Mouse (Mus musculus) gonadal fat pad, adult 2 months (tissue): ENCODE data around the gene Smurf1. TPM values are rescaled to one million over a fixed set of nuclear protein-coding genes. Genes with fewer than 3 reads are reported as not detected.

Source experiments
- DNase-seq: peaks from one replicate; pipeline ENCODE4 v3.0.0-alpha.2; 2012; ENCODE audit warnings: low read depth
- polyA plus RNA-seq: library from polyadenylated mRNA; depleted of rRNA; stranded (reverse); fragments of >200 nt; gene quantifications from 2 replicates; pipeline ENCODE4 v1.2.3, GENCODE M21; 2012

Gene Smurf1
- polyA plus RNA-seq, 1 experiment: 29.8 TPM

DNA sequence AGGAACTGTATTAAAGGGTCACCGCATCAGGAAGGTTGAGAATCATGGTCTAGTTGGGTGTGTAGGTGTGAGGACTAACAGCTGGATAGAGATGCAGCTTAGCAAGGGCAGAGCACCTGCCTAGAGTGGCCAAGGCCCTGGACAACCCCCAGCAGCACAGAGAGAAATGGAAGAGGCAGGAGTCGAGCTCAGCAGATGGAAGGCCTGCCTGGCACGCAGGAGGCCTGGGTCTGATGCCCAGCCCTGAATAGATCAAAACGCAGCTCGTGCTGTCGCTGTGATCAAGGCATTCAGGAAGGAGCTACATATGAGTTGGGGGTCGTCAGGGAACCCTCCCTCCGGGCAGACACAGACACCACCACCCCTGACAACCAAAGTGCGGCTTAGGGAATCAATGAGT is 7.4 kb downstream of the Smurf1 start:
- DNase-seq: no peak

DNA sequence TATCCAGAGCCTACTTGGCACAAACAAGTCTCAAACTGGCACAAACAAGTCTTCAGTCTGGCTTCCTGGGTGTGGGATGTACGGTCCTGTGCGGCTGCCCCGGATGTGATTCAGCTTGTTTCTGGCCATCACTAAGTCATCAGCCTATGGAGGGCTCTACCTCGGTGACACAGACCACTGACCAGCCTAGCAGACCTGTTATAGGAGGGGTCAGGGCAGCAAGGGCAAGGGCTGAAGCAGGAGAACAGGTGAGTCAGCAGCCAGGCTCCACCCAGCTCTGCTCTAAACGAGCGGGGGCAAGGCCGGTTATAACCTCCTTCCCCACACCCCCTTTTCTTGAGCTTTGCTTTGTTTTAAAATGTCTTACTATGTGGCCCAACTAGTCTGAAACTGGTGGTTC is 11.2 kb downstream of the Smurf1 start:
- DNase-seq: no peak

DNA sequence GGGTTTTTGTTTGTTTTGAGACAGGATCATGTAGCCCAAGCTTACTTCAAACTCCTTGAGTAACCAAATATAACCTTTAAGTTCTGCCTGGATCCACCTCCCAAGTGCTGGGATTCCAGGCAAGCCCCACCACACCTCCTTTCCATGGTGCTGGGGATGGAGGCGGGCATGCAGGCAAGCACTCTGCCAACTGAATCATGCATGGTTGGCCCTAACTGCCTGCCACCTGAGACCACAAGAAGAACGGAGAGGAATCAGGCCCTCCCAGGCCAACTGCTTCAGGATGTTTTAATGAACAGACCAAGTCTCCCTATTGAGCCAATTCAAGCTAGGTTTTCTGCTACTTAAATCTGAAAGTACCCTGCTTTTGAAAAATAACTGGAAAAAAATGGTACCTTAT is 13.1 kb downstream of the Smurf1 start:
- no peak for DNase-seq

- DNase-seq: no peak
Observed at GRCm38 (mm10) chr5:144950428-144951051, 15.1 kb downstream of the Smurf1 start.

DNA sequence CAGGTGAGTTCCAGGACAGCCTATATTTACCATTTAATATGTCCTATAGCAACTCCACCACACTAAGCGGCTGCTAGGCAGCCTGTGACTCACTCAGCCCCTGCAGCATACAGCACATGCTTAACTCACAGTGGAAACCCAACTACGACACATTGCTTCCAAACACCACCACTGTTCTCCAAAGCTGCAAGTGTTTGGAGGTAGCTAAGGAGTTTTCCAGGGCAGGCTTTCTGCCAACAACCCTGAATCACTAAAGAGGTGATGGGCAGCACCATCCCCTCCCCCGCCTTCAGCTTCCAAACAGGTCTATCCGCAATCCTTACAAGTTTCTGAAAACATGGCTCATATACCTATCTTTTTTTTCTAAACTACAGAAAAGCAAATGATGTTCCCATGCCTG is 15.8 kb downstream of the Smurf1 start:
- DNase-seq: no peak

- DNase-seq: no peak
Observed at GRCm38 (mm10) chr5:144948422-144948821, 17.2 kb downstream of the Smurf1 start.

DNA sequence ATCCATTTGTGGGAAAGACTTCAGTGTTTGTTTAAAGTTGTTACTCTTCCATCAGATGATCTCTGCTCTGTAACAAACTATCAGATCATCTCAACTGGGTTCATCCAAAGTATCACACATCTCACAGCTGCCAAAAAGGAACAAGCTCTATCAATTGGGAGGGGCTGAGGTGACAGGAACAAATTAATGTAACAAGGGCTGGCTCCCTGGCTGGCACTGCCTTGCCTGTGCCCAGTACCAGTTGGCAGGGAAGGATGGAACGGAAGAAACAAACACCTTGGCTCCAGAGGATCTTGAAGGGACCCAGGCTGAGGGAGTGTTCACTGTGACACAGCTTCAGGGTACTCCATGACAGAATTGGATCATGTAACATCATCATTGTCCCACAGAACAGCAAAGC is 17.6 kb downstream of the Smurf1 start:
- DNase-seq: no peak

GRCm38 (mm10) chr5:144946032-144946431 is 19.6 kb downstream of the Smurf1 start:
- DNase-seq: peak; percentile 83

- peak; percentile 75 for DNase-seq
Observed at GRCm38 (mm10) chr5:144944932-144945331, 20.7 kb downstream of the Smurf1 start.

DNA sequence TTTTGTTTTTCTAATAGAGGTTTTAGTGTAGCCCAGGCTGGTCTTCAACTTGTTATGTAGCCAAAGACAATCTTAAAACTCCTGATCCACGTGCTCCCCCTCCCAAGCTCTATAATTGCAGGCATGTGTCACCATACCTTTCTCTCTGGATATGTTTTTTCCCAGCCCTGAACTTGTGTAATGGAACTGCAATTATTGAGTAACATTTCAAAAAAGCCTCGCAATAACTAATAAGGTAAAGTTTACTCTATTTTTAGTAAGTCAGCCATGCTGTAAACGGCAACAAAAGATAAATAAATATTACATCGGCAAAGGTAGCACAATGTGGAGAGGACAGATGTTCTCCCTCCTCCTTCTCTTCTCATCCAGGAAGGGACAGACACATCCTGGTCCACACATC is 21.3 kb downstream of the Smurf1 start:
- DNase-seq: no peak

DNA sequence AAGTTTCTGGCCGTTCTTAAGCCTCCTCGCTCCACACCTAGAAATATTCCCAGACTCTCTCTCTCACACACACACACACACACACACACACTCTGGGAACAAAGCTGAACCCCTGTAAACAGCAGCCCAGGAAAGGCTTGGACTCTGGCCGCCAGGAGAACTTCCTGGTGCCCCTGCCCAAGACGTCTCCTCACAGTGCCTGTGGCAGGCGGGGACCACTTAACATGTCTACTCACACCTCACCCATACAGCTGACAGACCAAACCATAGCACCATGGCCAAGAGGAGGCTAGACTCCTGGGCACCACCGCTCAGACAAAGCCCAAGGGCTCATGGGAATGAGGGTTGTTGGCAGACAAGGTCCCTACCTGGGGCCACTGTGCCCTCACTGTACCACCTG is 22.3 kb downstream of the Smurf1 start:
- DNase-seq: no peak

DNA sequence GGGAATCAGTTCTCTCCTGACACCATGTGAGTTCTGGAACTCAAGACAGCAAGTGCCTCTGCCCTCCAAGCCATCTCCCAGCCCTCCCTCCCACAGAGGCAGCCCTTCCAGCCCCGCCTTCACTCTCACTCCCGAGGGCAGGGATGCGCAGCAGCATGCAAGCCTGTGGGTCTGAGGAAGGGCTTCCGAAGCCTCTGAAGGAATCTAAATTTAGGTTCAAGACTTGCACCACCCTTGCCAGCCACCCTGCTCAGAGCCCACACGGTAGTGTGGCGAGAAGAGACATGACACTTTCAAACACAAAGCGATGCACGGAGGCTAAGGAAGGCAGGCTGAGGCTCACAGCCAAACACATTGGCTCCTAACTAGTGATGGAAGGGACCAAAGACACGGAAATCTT is 23.2 kb downstream of the Smurf1 start:
- no peak for DNase-seq

DNA sequence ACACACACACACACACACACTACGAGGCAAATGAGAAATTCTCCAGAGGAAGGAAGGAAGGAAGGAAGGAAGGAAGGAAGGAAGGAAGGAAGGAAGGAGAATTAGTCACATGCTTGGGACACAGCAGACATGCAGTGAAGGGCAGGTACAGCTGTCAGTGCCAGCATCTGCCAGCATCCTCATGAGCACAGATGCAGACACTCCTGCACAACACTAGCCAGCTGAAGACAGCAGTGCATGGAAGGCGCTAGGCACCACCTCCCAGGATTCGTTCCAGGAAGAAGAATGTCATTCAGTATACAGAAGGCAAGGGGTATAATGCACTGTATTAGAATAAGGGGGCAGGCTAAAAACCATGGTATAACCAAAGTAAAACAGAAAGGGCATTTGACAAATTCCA is 24.7 kb downstream of the Smurf1 start:
- no peak for DNase-seq

- DNase-seq: no peak
Observed at GRCm38 (mm10) chr5:144937304-144937703, 28.3 kb downstream of the Smurf1 start.

GRCm38 (mm10) chr5:144933486-144933885 is 32.2 kb downstream of the Smurf1 start:
- DNase-seq: no peak

DNA sequence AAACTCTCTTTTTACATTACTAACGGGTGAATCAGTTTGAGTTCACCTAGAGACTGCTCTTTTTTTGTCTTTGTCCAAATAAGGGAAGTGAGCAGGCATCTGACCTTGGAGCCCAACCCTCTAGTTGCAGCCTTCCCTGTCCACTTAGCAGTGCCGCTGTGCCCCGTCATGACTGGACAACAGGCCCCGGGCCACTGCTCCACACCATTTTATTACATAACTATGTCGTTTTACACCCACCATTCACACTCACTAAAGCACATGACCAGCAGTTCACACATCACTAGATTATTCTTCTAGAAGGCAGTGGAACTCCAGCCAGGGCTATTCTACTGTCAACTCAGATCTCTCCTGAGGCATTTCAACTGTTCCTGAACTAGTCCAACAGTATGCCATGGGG is 33.8 kb downstream of the Smurf1 start:
- no peak for DNase-seq

DNA sequence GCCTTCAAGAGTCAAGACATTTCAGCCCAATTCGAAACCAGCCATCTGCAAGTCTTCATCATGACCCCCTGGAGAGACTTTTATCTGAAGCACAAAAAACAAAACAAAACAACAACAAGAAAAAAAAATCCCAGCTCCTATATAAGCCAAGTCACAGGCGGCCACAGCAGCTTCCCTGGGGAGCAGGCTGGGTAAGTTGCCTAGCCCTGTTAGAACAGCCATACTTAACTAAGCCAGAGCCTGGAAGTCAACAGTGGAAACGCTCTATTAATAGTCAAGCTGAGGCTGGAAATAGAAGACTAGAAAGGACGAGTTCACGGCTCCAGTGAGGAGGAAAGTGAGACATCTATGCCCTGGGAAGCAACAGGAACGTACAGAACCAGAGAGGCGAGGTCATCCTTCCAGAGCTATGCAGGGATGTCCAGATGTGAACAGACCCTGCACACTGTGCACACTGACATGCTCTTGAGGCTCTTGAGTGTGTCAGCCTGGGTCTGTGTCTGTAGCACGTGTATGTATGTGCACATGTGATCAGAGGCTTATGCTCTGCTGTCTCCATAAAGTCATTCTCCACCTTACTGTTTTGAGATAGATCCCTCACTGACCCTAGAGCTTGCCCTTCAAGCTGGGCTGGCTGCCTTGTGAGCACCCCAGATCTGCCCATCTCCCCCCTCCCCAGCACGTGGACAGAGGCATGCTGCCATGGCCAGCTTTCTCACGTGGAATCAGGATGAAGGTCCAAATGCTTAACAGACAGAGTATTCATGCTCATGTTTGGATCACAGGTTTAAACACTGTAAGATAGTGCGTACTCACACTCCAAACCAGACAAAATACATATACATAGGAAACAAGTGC is 36.6 kb downstream of the Smurf1 start:
- DNase-seq: no peak

DNA sequence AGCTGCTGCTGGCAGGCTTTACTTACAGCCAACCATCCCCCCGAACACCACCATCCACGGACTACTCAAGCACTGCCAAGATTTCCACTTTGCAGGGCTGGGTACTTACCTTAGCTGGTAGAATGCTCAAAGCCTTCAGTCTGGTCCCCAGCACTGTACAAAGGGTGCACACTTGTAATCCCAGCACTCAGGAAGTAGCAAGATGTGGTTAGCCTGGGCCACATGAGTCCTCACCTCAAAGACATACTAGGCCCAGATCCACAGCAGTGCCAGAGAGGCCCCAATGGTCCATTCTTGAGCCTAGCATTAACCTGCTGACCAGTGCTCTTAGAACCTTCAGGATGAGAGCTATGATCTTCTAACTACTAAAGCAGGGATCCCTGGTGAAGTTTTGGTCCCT is 39.4 kb downstream of the Smurf1 start:
- no peak for DNase-seq

GRCm38 (mm10) chr5:144923351-144923750 is 42.3 kb downstream of the Smurf1 start:
- DNase-seq: no peak

- no peak for DNase-seq
Observed at GRCm38 (mm10) chr5:144919790-144920189, 45.9 kb downstream of the Smurf1 start.

GRCm38 (mm10) chr5:144919194-144919593 is 46.5 kb downstream of the Smurf1 start:
- no peak for DNase-seq

DNA sequence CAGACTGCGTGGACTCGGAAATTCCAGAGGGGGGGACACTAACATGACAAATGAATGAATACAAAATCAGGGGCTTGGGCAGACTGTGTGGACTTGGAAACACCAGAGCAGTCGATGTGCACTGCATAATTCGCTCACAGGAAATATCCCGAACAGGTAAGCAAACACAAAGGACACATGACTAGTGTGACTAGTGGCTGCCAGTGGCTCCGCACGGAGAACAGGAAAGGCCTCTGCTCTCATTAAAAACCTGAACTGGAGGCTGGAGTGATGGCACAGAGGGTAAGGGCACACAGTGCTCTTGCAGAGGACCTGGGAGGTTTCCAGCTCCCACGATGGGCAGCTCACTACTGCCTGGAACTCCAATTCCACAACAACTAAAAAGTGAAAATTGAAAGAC is 47.4 kb downstream of the Smurf1 start:
- DNase-seq: no peak

DNA sequence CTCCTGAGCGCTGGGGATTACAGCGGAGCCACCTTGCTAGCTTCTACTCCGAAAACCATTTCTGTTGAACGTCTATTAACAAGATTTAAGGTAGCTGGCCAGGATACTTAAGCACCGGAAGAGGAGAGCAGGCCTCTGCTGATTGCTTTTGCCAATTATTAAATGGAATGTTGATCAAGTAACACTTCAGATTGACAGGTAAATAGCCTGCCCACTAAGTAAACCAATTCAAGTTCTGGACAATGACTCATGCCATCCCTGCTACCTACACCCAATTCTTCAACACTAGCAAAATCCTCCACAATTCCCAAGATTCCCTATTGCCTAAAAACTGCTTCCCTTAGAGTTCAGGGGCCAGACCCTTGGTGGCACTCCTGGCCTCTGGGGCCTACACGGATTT is 48.5 kb downstream of the Smurf1 start:
- no peak for DNase-seq

DNA sequence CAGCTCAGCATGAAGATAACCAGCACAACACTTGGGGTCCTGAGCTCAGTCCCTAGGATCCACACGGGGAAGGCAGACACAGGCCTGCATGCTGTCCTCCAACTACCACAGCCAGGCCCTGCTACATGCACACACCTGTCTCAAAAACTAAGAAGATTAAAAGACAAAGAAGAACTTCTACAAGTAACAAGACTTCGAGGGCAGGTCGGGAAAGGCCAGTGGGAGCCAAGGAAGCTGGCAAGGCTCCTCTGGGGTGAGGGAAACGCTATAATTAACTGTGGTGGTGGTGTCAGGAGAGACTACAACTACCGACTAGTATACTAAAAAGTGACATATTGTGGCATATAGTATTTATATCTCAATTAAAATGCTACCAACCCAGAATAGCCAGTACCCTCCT is 49.8 kb downstream of the Smurf1 start:
- DNase-seq: no peak
